Mouse (Mus musculus): ENCODE measurements around the gene Esrp2.
A peak's percentile ranks its signal among the peaks of the same experiment; 100 is the strongest.

Gene Esrp2

GRCm38 (mm10) chr8:106115897-106116296 lies 20.9 kb downstream of the Esrp2 start:
- DNase-seq: peak; percentile 50

GRCm38 (mm10) chr8:106112514-106112913 lies 24.3 kb downstream of the Esrp2 start:
- no peak for DNase-seq

GRCm38 (mm10) chr8:106112041-106112440 lies 24.7 kb downstream of the Esrp2 start:
- no peak for DNase-seq

GRCm38 (mm10) chr8:106108729-106109128 lies 28.0 kb downstream of the Esrp2 start:
- peak; percentile 24 for DNase-seq

- DNase-seq: peak; percentile 21
These were observed 28.7 kb downstream of the Esrp2 start for GRCm38 (mm10) chr8:106108080-106108479.

GRCm38 (mm10) chr8:106106193-106106592 lies 30.6 kb downstream of the Esrp2 start:
- DNase-seq: no peak

- no peak for DNase-seq
These were observed 32.9 kb downstream of the Esrp2 start for GRCm38 (mm10) chr8:106103888-106104287.

- no peak for DNase-seq
These were observed 34.5 kb downstream of the Esrp2 start for GRCm38 (mm10) chr8:106102321-106102720.

All from kidney, postnatal 14 days (tissue).